Mouse (Mus musculus): Measurements from ENCODE around the gene Pou5f1. TPM values are rescaled to one million over a fixed set of nuclear protein-coding genes. Genes with fewer than 3 reads are reported as not detected.
"Not testable (repeated sequence)": the region's sequence is repeated elsewhere in the genome, so short reads cannot be mapped to it uniquely, and the experiment has no call there.

Gene Pou5f1
- 0.05 TPM in 1 of 2 replicates, not detected in the other for polyA plus RNA-seq (2012)

GRCm38 (mm10) chr17:35505776-35506175, at the start of gene Pou5f1:
Gene Pou5f1, plus strand, starts transcription at chr17:35506018.
- no peak within 1 kb of the TSS for H3K4me3 ChIP-seq (replicated peaks)
- no peaks in the 10 kb centered on the region for H3K4me1 ChIP-seq (ENCODE audit: control insufficient read depth)
- no peaks in the 10 kb centered on the region for H3K36me3 ChIP-seq (ENCODE audit: control insufficient read depth)
- TF ChIP-seq TAL1 (IDR thresholded peaks at IDR 0.05; ENCODE audit: low read length) (no peak), GATA1 (IDR thresholded peaks at IDR 0.05; ENCODE audit: low read length) (no peak)
- H3K9me3 ChIP-seq (ENCODE audit: control insufficient read depth, low read length), result no peaks in the 10 kb centered on the region
- H3K27me3 ChIP-seq (ENCODE audit: control insufficient read depth), result peaks cover 47% of the 10 kb centered on the region

- H3K36me3 ChIP-seq (ENCODE audit: control insufficient read depth); H3K9me3 ChIP-seq (ENCODE audit: control insufficient read depth, low read length); H3K4me3 ChIP-seq (replicated peaks); H3K4me1 ChIP-seq (ENCODE audit: control insufficient read depth); H3K27me3 ChIP-seq (ENCODE audit: control insufficient read depth): not testable (repeated sequence)
Observed at GRCm38 (mm10) chr17:35458247-35458646, 47.6 kb upstream of the Pou5f1 start.

- H3K4me1 ChIP-seq (ENCODE audit: control insufficient read depth); H3K4me3 ChIP-seq (replicated peaks): not testable (repeated sequence)
Observed at GRCm38 (mm10) chr17:35460513-35461341, 45.1 kb upstream of the Pou5f1 start.

GRCm38 (mm10) chr17:35465651-35466050, 40.2 kb upstream of the Pou5f1 start:
- not testable (repeated sequence) for H3K4me3 ChIP-seq (replicated peaks); H3K9me3 ChIP-seq (ENCODE audit: control insufficient read depth, low read length); H3K4me1 ChIP-seq (ENCODE audit: control insufficient read depth); H3K36me3 ChIP-seq (ENCODE audit: control insufficient read depth)
- H3K27me3 ChIP-seq (ENCODE audit: control insufficient read depth), result peaks cover 19% of the 10 kb centered on the region

More at GRCm38 (mm10) chr17:35460513-35461341, 45.1 kb upstream of the Pou5f1 start:
- H3K36me3 ChIP-seq (ENCODE audit: control insufficient read depth); H3K9me3 ChIP-seq (ENCODE audit: control insufficient read depth, low read length); H3K27me3 ChIP-seq (ENCODE audit: control insufficient read depth): not testable (repeated sequence)

GRCm38 (mm10) chr17:35468936-35469335, 36.9 kb upstream of the Pou5f1 start:
- not testable (repeated sequence) for H3K4me3 ChIP-seq (replicated peaks); H3K9me3 ChIP-seq (ENCODE audit: control insufficient read depth, low read length); H3K36me3 ChIP-seq (ENCODE audit: control insufficient read depth); H3K4me1 ChIP-seq (ENCODE audit: control insufficient read depth)
- H3K27me3 ChIP-seq (ENCODE audit: control insufficient read depth), result peaks cover 25% of the 10 kb centered on the region

GRCm38 (mm10) chr17:35469842-35470751, 35.7 kb upstream of the Pou5f1 start, which contains the start of gene H2-Q10:
Gene H2-Q10, plus strand, starts transcription at chr17:35470089.
- Histone ChIP-seq H3K4me1 (ENCODE audit: control insufficient read depth) (no peaks in the 10 kb centered on the region), H3K4me3 (replicated peaks) (peak within 1 kb of the TSS; percentile 44), H3K36me3 (ENCODE audit: control insufficient read depth) (no peaks in the 10 kb centered on the region), H3K27me3 (ENCODE audit: control insufficient read depth) (peaks cover 25% of the 10 kb centered on the region), H3K9me3 (ENCODE audit: control insufficient read depth, low read length) (no peaks in the 10 kb centered on the region)
- no peak for TF ChIP-seq TAL1 (IDR thresholded peaks at IDR 0.05; ENCODE audit: low read length)

- no peaks in the 10 kb centered on the region for H3K9me3 ChIP-seq (ENCODE audit: control insufficient read depth, low read length)
- TF ChIP-seq GATA1 (IDR thresholded peaks at IDR 0.05; ENCODE audit: low read length) (no peak), TAL1 (IDR thresholded peaks at IDR 0.05; ENCODE audit: low read length) (no peak)
- no peaks in the 10 kb centered on the region for H3K36me3 ChIP-seq (ENCODE audit: control insufficient read depth)
- no peak overlapping the region for H3K4me3 ChIP-seq (replicated peaks)
- no peaks in the 10 kb centered on the region for H3K4me1 ChIP-seq (ENCODE audit: control insufficient read depth)
- no peaks in the 10 kb centered on the region for H3K27me3 ChIP-seq (ENCODE audit: control insufficient read depth)
Observed at GRCm38 (mm10) chr17:35484066-35484465, 21.8 kb upstream of the Pou5f1 start.

- Histone ChIP-seq H3K9me3 (ENCODE audit: control insufficient read depth, low read length) (no peaks in the 10 kb centered on the region), H3K4me1 (ENCODE audit: control insufficient read depth) (no peaks in the 10 kb centered on the region), H3K27me3 (ENCODE audit: control insufficient read depth) (no peaks in the 10 kb centered on the region; the same call in 1 of the 2 replicates), H3K4me3 (replicated peaks) (no peak overlapping the region), H3K36me3 (ENCODE audit: control insufficient read depth) (no peaks in the 10 kb centered on the region)
- TF ChIP-seq TAL1 (IDR thresholded peaks at IDR 0.05; ENCODE audit: low read length), result no peak
- TF ChIP-seq GATA1 (IDR thresholded peaks at IDR 0.05; ENCODE audit: low read length), result no peak
Observed at GRCm38 (mm10) chr17:35485702-35486101, 20.1 kb upstream of the Pou5f1 start.

- TF ChIP-seq TAL1 (IDR thresholded peaks at IDR 0.05; ENCODE audit: low read length) (no peak), GATA1 (IDR thresholded peaks at IDR 0.05; ENCODE audit: low read length) (no peak)
- Histone ChIP-seq H3K4me1 (ENCODE audit: control insufficient read depth) (no peaks in the 10 kb centered on the region), H3K27me3 (ENCODE audit: control insufficient read depth) (no peaks in the 10 kb centered on the region; the same call in 1 of the 2 replicates), H3K36me3 (ENCODE audit: control insufficient read depth) (no peaks in the 10 kb centered on the region), H3K9me3 (ENCODE audit: control insufficient read depth, low read length) (no peaks in the 10 kb centered on the region), H3K4me3 (replicated peaks) (no peak overlapping the region)
Observed at GRCm38 (mm10) chr17:35486726-35487125, 19.1 kb upstream of the Pou5f1 start.

All from erythroblast, embryonic 14.5 days (primary cell).